Mouse (Mus musculus): ENCODE results near the gene Mvb12b.

Mvb12b gene

GRCm38 (mm10) chr2:33689155-33689879 lies 198.4 kb downstream of the Mvb12b start:
- DNase-seq (ENCODE audit: low spot score) = no peak

- DNase-seq (ENCODE audit: low spot score) = no peak
These were observed 204.2 kb downstream of the Mvb12b start for GRCm38 (mm10) chr2:33683594-33683993.

DNA sequence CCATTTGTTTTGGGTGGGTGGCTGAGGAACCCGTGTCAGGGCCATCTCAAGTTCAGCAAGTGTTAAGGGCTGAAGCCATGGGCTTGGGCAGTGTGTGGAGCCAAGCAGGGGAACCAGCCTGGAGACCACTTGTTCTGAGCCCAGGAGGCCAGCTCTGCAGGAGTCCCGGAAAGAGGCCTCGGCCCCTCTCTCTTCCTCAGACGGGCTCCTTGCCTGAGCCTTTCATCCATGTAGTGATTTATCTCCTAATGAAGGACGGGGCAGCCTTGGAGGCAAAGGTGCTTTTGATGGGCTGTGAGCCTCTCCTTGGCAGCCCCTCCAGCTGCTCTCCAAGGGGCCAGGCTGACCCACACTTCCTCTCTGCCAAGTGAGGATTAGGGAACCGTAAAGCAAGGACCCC lies 204.7 kb downstream of the Mvb12b start:
- DNase-seq (ENCODE audit: low spot score) = no peak

DNA sequence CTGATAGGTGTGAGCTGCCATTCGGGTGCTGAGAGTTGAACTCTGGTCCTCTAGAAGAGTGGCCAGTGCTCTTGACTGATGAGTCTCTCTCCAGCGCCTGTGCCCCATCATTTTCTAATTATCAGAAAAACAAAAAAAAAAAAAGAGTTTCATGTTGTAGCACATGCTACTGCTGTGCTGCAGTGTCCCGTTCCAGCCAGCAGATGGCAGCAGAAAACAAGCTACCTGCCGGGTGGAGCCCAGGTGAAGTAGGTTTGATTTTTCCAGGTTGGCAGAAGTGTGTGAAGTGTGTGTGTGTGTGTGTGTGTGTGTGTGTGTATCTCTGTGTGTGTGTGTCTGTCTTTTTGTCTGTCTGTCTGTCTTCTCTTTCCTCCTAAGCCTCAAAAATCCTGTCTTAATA lies 205.5 kb downstream of the Mvb12b start:
- peak; percentile 33 for DNase-seq (ENCODE audit: low spot score)

Data from testis, postnatal 14 days (tissue).